Comparison of ENCODE assay signal across 23 mouse cellular contexts in the genomic region with DNA sequence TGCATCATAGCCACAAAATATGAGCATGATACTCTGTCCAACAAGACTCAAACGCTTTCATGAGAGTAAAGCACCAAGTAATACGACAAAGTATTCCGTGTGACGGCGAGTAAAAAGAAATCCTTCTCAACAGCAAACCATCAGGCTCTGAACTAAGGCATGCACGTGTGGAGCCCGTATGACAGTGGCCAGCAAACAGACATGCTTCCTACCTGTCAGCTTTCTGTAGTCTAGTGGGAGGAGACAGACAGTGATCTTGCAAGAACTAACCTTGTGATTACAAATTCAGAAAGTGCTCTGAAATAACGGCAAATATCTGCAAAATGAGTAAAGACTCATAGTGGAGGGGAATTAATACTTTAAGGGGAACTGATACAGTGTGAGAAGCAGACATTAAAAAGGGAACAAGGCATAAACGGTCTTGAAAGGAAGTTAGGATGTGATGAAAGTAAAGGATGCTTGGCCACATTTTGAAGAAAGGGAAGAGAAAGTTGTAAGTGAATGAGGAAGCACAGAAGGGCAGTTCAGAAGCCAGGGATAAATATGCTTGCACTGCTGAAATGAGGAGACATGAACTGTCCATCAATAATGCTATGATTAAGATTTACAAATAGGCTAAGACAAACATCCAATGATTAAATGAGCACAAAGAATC. TPM values are rescaled to one million over a fixed set of nuclear protein-coding genes. Genes with fewer than 3 reads are reported as not detected.
DNase-seq lines count a peak whose midpoint lies in the region; ATAC-seq and TF ChIP-seq lines count a peak whose summit lies in the region.
"Had no signal": no experiment of that assay in that cellular context is flagged by ENCODE, and none has a peak within 500 bp of the region (broad histone marks: within the 10 kb centered on the region; RNA-seq: fewer than 3 reads in every experiment).

No protein-coding gene starts in this region.

- peak; percentile 30 for DNase-seq in heart, adult 8-10 months (ENCODE audit: low spot score)
- DNase-seq in heart, postnatal 36 days = no peak
- DNase-seq in 416B (ENCODE audit: low read depth) = peak; percentile 67
- DNase-seq in layer of hippocampus, adult 8-10 months (ENCODE audit: low spot score in 2 of 2) = no peak
- no peak for DNase-seq in hindbrain, embryonic 10.5 days (ENCODE audit: low spot score)
- DNase-seq: cerebellum, adult 11 months; gastrocnemius, adult 2 months; heart, adult 2 months; layer of hippocampus, adult 9-11 months; liver; spleen, adult 18-20 months; thymus, adult 2 months had no signal

- H3K4me1 ChIP-seq in bone marrow macrophage, adult 2 months (ENCODE audit: control insufficient read depth, insufficient read depth, low read length) = peaks cover 33% of the 10 kb centered on the region
- peaks cover 7% of the 10 kb centered on the region for H3K4me1 ChIP-seq in hindbrain, embryonic 10.5 days (replicated peaks)
- H3K4me1 ChIP-seq: midbrain, embryonic 12.5 days had no signal

- no peaks in the 10 kb centered on the region for H3K27me3 ChIP-seq in hindbrain, embryonic 10.5 days (ENCODE audit: insufficient read depth, poor library complexity, severe bottlenecking)
- H3K27me3 ChIP-seq: embryonic facial prominence, embryonic 13.5 days; midbrain, embryonic 12.5 days; stomach, embryonic 15.5 days had no signal

- TF ChIP-seq POLR2A in bone marrow macrophage, adult 2 months (IDR thresholded peaks at IDR 0.05; ENCODE audit: borderline replicate concordance, low read depth, low read length) = no peak

- peak overlapping the region; percentile 83 for H3K27ac ChIP-seq in bone marrow macrophage, adult 2 months (ENCODE audit: insufficient read depth, low read depth, low read length)
- H3K27ac ChIP-seq in hindbrain, embryonic 10.5 days = no peak overlapping the region
- H3K27ac ChIP-seq: embryonic facial prominence, embryonic 13.5 days; gastrocnemius, adult 2 months; heart, adult 2 months; hindbrain, embryonic 14.5 days; kidney, postnatal 0 days; midbrain, embryonic 12.5 days; stomach, embryonic 15.5 days had no signal

- intact Hi-C loops in heart, postnatal 36 days (cut with DNase I) = no loop called here

- no peaks in the 10 kb centered on the region for H3K36me3 ChIP-seq in hindbrain, embryonic 10.5 days
- H3K36me3 ChIP-seq: embryonic facial prominence, embryonic 13.5 days; midbrain, embryonic 12.5 days; stomach, embryonic 15.5 days had no signal

- peak; percentile 95 for ATAC-seq in megakaryocyte, adult 5-6 weeks (ENCODE audit: poor library complexity, severe bottlenecking)
- no peak for ATAC-seq in frontal cortex, adult (ENCODE audit: low TSS enrichment)
- ATAC-seq: forebrain, embryonic 16.5 days; intestine, postnatal 0 days had no signal

- H3K4me3 ChIP-seq in bone marrow macrophage, adult 2 months (ENCODE audit: insufficient read depth, low read length) = peak overlapping the region; percentile 34
- no peak overlapping the region for H3K4me3 ChIP-seq in hindbrain, embryonic 10.5 days
- H3K4me3 ChIP-seq: embryonic facial prominence, embryonic 13.5 days; gastrocnemius, adult 2 months; heart, adult 2 months; midbrain, embryonic 12.5 days; myocyte; stomach, embryonic 15.5 days had no signal

- H3K9me3 ChIP-seq in hindbrain, embryonic 10.5 days = no peaks in the 10 kb centered on the region
- H3K9me3 ChIP-seq: embryonic facial prominence, embryonic 13.5 days; midbrain, embryonic 12.5 days; stomach, embryonic 15.5 days had no signal

- TF ChIP-seq CTCF in bone marrow macrophage, adult 2 months (IDR thresholded peaks at IDR 0.05; ENCODE audit: low read depth, low read length) = no peak

- 92% methylated on average over 9 of the region's 9 CpGs for WGBS in hindbrain, embryonic 10.5 days

RNA-seq across cellular contexts. Expression of a gene that starts 15.3 kb away (rescaled TPM):
- total RNA-seq in heart, adult 8-10 months (2022) = 1 to 10 TPM; 2.5 TPM
- total RNA-seq in heart, postnatal 36 days (2021) = 1 to 10 TPM; 2.4 to 4.6 TPM
- polyA plus RNA-seq in bone marrow macrophage, adult 2 months (2012; ENCODE audit: insufficient read depth, insufficient read length, missing spikeins) = 67.6 and 70.8 TPM in 2 replicates
- 31.5 and 34.3 TPM in 2 replicates for total RNA-seq in megakaryocyte, adult 5-6 weeks (2015)
- 28.0 and 29.7 TPM in 2 replicates for total RNA-seq in megakaryocyte, adult 5-6 weeks (2017)
- total RNA-seq in layer of hippocampus, adult 8-10 months (2022) = 1 to 10 TPM; 1.1 to 2.4 (median 2.0) TPM
- 15.4 and 18.0 TPM in 2 replicates for polyA plus RNA-seq in hindbrain, embryonic 10.5 days (2016; fragmentation: Nextera tagmentation; extraction: Ambion mirVana)

Comparison
In these comparisons a context has a peak if more than half of its experiments do, and no peak if none do; other contexts are left out.
1. DNase-seq: peak in heart, adult 8-10 months (single experiment) and 416B (single experiment); none in heart, postnatal 36 days (0 of 2), layer of hippocampus, adult 8-10 months (0 of 2) and hindbrain, embryonic 10.5 days (single experiment).
2. RNA of a gene that starts 15.3 kb away (total RNA-seq): 28.0 to 34.3 TPM in megakaryocyte, adult 5-6 weeks; 2.4 to 4.6 TPM in heart, postnatal 36 days, 2.5 TPM in heart, adult 8-10 months and 1.1 to 2.4 TPM in layer of hippocampus, adult 8-10 months; every median in the first group is over 4 times any median in the second.